Mouse (Mus musculus) WW6 (cell line): ENCODE results near the gene Hikeshi.

ENCODE experiments used
- DNase-seq: peaks from one replicate; pipeline ENCODE4 v3.0.0-alpha.2; 2013; ENCODE audit warnings: low read depth, low spot score

The Hikeshi gene

GRCm38 (mm10) chr7:89913432-89914158 is 27.4 kb downstream of the Hikeshi start:
- DNase-seq, result no peak

- no peak for DNase-seq
These were observed 28.6 kb downstream of the Hikeshi start for GRCm38 (mm10) chr7:89912356-89912755.

DNA sequence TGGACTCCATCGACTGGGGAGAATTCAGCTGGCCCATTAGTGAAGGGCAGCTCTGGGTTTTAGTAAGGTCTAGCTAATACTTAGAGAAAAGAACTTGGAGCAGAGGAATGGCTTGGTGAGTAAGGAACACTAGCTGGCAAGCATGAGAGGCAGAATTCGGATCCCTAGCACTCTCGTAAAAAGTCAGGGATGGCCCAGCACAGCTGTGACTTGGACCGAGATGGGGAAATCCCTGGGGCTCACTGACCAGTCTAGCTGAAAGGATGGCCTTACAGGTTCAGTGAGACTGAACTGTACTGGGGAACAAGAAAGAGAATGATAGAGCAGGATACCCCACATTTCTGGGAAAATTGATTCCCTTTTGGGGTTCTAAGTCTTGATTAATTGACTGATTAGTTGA is 31.3 kb downstream of the Hikeshi start:
- DNase-seq, result no peak

GRCm38 (mm10) chr7:89908899-89909621 is 31.9 kb downstream of the Hikeshi start:
- DNase-seq, result no peak

DNA sequence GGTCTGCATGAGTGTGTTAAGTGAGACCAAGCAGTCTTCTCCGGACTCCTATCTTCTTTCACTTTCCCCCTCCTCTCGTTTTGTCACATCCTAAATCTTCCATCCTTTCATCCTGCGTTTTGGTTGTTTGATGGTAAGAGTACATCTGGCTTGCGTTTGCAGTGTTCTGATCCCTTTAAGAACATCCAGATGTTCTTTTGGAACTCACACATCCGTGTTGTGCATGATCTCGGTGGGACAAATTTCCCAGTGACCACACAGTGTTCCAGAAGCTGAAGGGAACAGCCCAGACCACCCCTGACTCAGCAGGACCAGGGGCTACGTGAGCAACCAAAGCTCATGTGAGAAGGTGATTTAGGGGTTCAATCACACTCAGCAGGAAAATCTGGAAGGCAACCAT is 32.6 kb downstream of the Hikeshi start:
- no peak for DNase-seq

DNA sequence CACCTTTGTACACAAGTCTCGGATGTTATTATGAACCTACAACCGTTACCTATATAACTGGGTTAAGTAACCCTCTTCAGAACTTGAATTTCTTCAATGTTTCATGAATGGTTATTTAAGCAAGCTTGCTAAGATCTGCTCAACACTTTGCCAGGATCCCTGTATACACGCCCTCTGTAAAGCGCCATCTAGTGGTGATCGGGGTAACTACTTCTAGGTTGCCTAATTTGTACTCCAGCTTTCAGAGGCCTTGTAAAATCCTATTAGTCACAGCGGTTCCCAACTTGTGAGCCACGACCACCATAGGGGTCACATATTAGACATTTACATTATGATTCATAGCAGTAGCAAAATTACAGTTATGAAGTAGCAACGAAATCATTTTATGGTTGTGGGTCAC is 33.1 kb downstream of the Hikeshi start:
- peak; percentile 47 for DNase-seq

DNA sequence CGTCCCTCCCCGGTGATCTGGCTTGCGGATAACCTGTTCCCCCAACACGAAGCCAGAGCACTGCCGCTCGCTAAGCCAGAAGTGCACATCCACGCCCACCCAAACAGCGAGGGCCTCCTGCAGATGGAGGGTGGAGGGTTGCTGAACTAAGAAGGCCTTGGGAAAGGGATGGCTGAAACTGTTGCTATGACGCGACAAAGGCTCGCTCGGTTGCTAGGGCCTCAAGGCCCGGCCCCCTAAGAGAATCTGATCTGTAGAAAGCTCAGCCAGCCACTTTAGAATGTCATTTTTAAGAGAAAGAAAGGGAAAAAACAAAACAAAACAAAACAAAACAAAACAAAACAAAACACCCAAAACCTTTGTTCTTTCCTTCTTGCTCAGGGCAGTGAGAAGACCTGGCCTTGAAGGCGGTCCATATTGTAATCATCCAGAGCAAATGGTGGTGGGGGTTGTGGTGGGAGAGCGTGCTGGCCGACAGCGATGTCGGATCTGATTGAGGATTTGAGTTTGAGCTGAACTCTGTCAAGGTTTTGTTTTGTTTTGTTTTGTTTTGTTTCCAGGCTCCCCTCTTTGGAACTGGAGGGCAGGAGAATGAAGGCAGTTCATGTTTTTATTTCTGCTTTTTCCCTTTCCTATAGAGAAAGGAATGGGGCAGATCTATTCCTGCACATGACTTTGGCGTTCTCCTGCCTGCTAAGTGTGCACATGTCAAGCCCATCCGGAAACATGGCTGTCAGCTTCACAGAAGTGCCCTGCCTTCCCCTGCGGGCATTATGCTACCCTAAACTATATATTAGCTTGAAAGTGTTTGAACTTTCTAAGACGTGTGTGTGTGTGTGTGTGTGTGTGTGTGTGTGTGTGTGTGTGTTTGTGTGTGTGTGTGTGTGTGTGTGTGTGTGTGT is 37.3 kb downstream of the Hikeshi start, which contains the start of gene Ccdc81:
TSS of gene Ccdc81 (minus strand) at position 188 of the 902 bp plus-strand sequence.
- DNase-seq, result peak; percentile 24

DNA sequence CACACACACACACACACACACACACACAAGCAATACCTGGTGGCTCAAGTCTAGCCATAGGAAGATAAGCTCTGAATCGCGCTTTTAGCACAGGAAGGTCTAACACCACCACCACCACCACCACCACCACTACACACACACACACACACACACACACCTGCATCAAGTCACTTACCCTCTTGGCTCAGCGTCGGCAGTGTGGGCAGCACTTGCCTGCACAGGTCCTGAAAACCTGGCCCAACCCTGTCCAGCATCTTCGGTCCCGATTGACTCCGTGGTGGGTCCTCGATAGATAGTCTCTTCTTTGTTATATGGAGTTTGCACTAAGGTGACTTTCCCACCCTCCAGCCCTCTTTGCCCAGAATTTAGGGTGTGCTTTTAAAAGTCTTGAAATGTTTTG is 38.0 kb downstream of the Hikeshi start:
- DNase-seq, result no peak

DNA sequence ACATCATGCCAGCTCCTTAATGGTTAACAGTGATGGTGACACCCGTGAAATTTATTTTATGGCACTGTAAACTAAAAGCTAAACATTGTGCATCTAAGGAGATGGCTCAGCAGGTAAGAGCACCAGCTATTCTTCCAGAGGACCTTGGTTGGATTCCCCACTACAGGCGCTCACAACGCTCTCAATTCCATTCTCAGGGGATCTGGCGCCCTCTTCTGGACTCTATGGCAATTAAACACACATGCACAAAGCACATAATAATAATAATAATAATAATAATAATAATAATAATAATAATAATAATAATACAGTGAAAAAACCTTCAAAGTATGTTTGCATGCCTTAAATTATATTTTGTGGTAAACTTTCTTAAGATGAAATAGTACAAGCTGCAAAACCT is 49.1 kb downstream of the Hikeshi start:
- DNase-seq, result no peak

DNA sequence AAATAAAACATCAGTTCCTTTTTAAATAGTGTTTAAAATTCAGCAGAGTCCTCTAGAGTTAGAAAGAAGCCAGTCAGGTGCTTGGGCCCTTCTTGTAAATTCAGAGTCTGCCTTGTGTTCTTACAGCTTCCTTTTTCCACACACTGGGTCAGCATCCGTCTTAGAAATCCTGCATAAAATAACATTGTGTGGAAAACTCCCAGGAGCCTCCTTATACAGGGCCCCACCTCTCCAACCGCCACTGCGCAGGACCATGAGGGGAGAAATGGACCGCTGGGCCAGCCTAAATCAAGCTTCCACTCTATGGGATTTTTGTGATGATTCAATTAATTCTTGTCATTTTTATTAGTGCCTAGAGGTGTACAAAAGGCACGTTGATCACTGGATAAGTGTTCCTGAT is 49.6 kb downstream of the Hikeshi start:
- no peak for DNase-seq

DNA sequence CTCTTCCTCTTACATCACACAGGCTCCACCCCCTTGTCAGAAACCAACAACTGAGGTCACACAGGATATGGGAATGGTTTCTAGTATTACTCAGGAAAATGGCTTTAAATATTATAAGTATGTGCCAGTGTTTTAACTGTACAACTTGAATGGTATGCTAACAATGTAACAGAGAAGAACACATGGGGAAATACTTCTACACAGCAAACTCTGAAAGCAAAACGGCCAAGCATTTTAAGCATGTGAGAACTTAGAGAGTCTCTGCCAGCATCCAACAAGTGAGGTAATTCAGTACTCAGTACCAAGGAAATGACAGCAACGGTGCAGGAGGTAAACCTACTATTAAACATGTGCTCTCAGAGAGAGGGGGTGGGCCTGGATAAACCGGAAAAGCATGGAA is 56.5 kb downstream of the Hikeshi start:
- no peak for DNase-seq

DNA sequence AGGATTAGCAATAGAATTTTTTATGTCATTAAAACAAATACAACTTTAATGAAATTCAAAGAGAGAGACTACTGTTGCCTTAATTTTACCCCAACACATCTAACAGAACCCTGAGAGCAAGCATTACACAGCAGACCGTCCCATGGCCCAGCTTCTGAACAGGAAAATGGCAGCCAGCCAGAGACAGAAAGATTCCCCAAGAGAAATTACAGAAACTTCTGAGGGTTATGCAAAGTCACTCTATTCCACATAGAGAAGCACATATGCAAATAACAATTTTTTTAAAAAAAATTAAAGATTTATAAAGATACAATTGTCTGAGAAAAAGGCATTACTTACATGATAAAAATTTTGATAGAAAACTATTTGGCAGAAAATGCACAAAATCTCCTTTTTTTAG is 61.3 kb downstream of the Hikeshi start:
- no peak for DNase-seq
